9 mouse cellular contexts compared by ENCODE assay signal in the genomic region with DNA sequence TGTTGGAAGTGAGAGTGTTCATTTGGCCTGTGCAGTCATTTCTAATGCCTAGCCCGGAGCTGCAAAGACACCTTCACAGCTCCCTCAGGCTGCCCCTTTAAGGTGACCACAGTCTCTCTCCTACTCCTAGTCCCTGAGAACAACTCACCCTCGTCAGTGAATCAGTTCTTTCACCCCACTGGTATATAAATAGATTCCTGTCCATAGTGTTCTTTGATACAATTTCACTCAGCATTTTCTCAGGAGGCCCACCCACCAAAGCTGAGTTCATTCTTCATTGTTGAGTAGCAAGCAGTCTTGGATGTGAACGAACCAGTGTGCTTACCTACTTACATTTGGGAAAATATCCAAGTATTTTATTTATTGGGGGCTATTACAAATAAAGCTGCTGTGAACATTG. TPM values are rescaled to one million over a fixed set of nuclear protein-coding genes. Genes with fewer than 3 reads are reported as not detected.
DNase-seq lines count a peak whose midpoint lies in the region; ATAC-seq and TF ChIP-seq lines count a peak whose summit lies in the region.
"Had no signal": no experiment of that assay in that cellular context is flagged by ENCODE, and none has a peak within 500 bp of the region (broad histone marks: within the 10 kb centered on the region; RNA-seq: fewer than 3 reads in every experiment).

No protein-coding gene starts in this region.

- no peak overlapping the region for H3K4me3 ChIP-seq in kidney, embryonic 14.5 days (ENCODE audit: low read length)
- peak overlapping the region; percentile 79 for H3K4me3 ChIP-seq in E14TG2a.4 (replicated peaks; ENCODE audit: low read length)
- H3K4me3 ChIP-seq in liver, embryonic 13.5 days (replicated peaks), result no peak overlapping the region

- H3K36me3 ChIP-seq in kidney, embryonic 14.5 days (ENCODE audit: control insufficient read depth, insufficient read depth, low read length), result no peaks in the 10 kb centered on the region
- H3K36me3 ChIP-seq in E14TG2a.4 (ENCODE audit: insufficient read depth, low read length), result no peaks in the 10 kb centered on the region
- H3K36me3 ChIP-seq in liver, embryonic 13.5 days, result no peaks in the 10 kb centered on the region

- peaks cover 27% of the 10 kb centered on the region for H3K4me1 ChIP-seq in kidney, embryonic 14.5 days (ENCODE audit: control insufficient read depth, insufficient read depth, low read length)
- H3K4me1 ChIP-seq in E14TG2a.4 (replicated peaks; ENCODE audit: low read depth, low read length), result peaks cover 78% of the 10 kb centered on the region
- peaks cover 23% of the 10 kb centered on the region for H3K4me1 ChIP-seq in liver, embryonic 13.5 days (replicated peaks)

- H3K9me3 ChIP-seq in kidney, embryonic 14.5 days (ENCODE audit: control insufficient read depth, low read length), result no peaks in the 10 kb centered on the region
- no peaks in the 10 kb centered on the region for H3K9me3 ChIP-seq in E14TG2a.4 (ENCODE audit: low read length)
- H3K9me3 ChIP-seq in liver, embryonic 13.5 days (replicated peaks), result no peaks in the 10 kb centered on the region

- DNase-seq in kidney, postnatal 14 days, result no peak
- DNase-seq in adipocyte (ENCODE audit: low spot score), result peak; percentile 15
- DNase-seq in liver, embryonic 13.5 days, result no peak
- DNase-seq in ovary, postnatal 10 days (ENCODE audit: low spot score), result no peak
- no peak for DNase-seq in ovary, postnatal 36 days (ENCODE audit: low spot score)

- no peak for TF ChIP-seq CTCF in E14TG2a.4 (conservative IDR thresholded peaks at IDR 0.05; ENCODE audit: low read length)

- 0 out of 2 replicates have a peak, but pooled peaks have one; percentile 14 for ATAC-seq in kidney, embryonic 14.5 days (ENCODE audit: low FRiP score, low TSS enrichment)
- ATAC-seq in liver, embryonic 13.5 days (ENCODE audit: low read depth), result no peak

- no peak overlapping the region for H3K9ac ChIP-seq in kidney, embryonic 14.5 days (ENCODE audit: low read depth, low read length)
- H3K9ac ChIP-seq in liver, embryonic 13.5 days, result no peak overlapping the region
- H3K9ac ChIP-seq: liver, embryonic 14.5 days had no signal

- peak overlapping the region; percentile 81; the same call in 1 of the 2 replicates for H3K27ac ChIP-seq in kidney, embryonic 14.5 days (ENCODE audit: low read depth, low read length)
- peak overlapping the region; percentile 53 for H3K27ac ChIP-seq in liver, embryonic 13.5 days
- H3K27ac ChIP-seq: liver, embryonic 14.5 days had no signal

- peak overlapping the region; percentile 10; the same call in 1 of the 2 replicates for H3K4me2 ChIP-seq in kidney, embryonic 14.5 days (replicated peaks; ENCODE audit: low read depth, low read length)
- peak overlapping the region; percentile 8; the same call in 1 of the 2 replicates for H3K4me2 ChIP-seq in liver, embryonic 13.5 days

- WGBS in kidney, embryonic 14.5 days, result 40% methylated on average over 3 of the region's 3 CpGs
- 41% methylated on average over 3 of the region's 3 CpGs for WGBS in liver, embryonic 13.5 days (ENCODE audit: insufficient replicate concordance)

- no peaks in the 10 kb centered on the region for H3K27me3 ChIP-seq in kidney, embryonic 14.5 days (ENCODE audit: control insufficient read depth, insufficient read depth, low read length)
- no peaks in the 10 kb centered on the region for H3K27me3 ChIP-seq in E14TG2a.4 (ENCODE audit: insufficient read depth, low read length)
- H3K27me3 ChIP-seq in liver, embryonic 13.5 days, result no peaks in the 10 kb centered on the region
- H3K27me3 ChIP-seq: Patski had no signal

RNA-seq across cellular contexts. Expression of gene Stoml1, which starts 21.7 kb away (rescaled TPM):
- 22.3 and 29.8 TPM in 2 replicates for polyA plus RNA-seq in kidney, embryonic 14.5 days (2014; fragmentation: Nextera tagmentation; extraction: Ambion mirVana)
- polyA plus RNA-seq in liver, embryonic 13.5 days (2015; fragmentation: Nextera tagmentation; extraction: Ambion mirVana), result 5.2 and 5.5 TPM in 2 replicates

RNA-seq across cellular contexts. Expression of gene Pml, which starts 25.0 kb away (rescaled TPM):
- 13.5 and 25.0 TPM in 2 replicates for polyA plus RNA-seq in kidney, embryonic 14.5 days (2014; fragmentation: Nextera tagmentation; extraction: Ambion mirVana)
- 18.9 and 21.1 TPM in 2 replicates for polyA plus RNA-seq in liver, embryonic 13.5 days (2015; fragmentation: Nextera tagmentation; extraction: Ambion mirVana)

RNA-seq across cellular contexts. Expression of gene Loxl1, which starts 38.4 kb away (rescaled TPM):
- 26.0 and 27.0 TPM in 2 replicates for polyA plus RNA-seq in kidney, embryonic 14.5 days (2014; fragmentation: Nextera tagmentation; extraction: Ambion mirVana)
- polyA plus RNA-seq in liver, embryonic 13.5 days (2015; fragmentation: Nextera tagmentation; extraction: Ambion mirVana), result 2.1 and 2.5 TPM in 2 replicates
